Mouse (Mus musculus) kidney, postnatal 0 days (tissue): Measurements from ENCODE around the gene Gm11111. TPM values are rescaled to one million over a fixed set of nuclear protein-coding genes. Genes with fewer than 3 reads are reported as not detected.
"Not testable (repeated sequence)": the region's sequence is repeated elsewhere in the genome, so short reads cannot be mapped to it uniquely, and the experiment has no call there.

Experiments used
- ATAC-seq: fragments of 200-750 bp; cut with Nextera tagmentation; replicated peaks from 2 replicates; pipeline ENCODE4 v1.8.0; 2017; ENCODE audit warnings: low read depth, moderate number of reproducible peaks, moderate TSS enrichment, moderate library complexity; ENCODE audit not compliant: low FRiP score
- DNase-seq: peaks from one replicate; pipeline ENCODE4 v3.0.0-alpha.2; 2016; ENCODE audit warnings: low spot score
- H3K27ac ChIP-seq: fragments of 300-500 bp; sonication (generic); 2 replicates; pipeline ENCODE4 v1.5.1; 2014; ENCODE audit warnings: mild to moderate bottlenecking
- H3K27me3 ChIP-seq: fragments of 300-500 bp; sonication (generic); 2 replicates; pipeline ENCODE4 v1.6.1; 2014; ENCODE audit warnings: low read length, mixed read lengths; ENCODE audit not compliant: insufficient read depth
- H3K36me3 ChIP-seq: fragments of 300-500 bp; sonication (generic); 2 replicates; pipeline ENCODE4 v1.6.1; 2014; ENCODE audit warnings: low read length, mixed read lengths; ENCODE audit not compliant: insufficient read depth
- H3K4me1 ChIP-seq: fragments of 300-500 bp; sonication (generic); replicated peaks from 2 replicates; pipeline ENCODE4 v1.6.1; 2014; ENCODE audit warnings: antibody characterized with exemption, low read length, mixed read lengths; ENCODE audit not compliant: insufficient read depth
- H3K4me2 ChIP-seq: fragments of 300-500 bp; sonication (generic); 2 replicates; pipeline ENCODE4 v1.6.1; 2014; ENCODE audit warnings: mild to moderate bottlenecking, low read length, moderate library complexity, mixed read lengths
- H3K4me3 ChIP-seq: fragments of 300-500 bp; sonication (generic); replicated peaks from 2 replicates; pipeline ENCODE4 v1.5.1; 2014; ENCODE audit warnings: low read depth, low read length
- H3K9ac ChIP-seq: fragments of 300-500 bp; sonication (generic); 2 replicates; pipeline ENCODE4 v1.6.1; 2014; ENCODE audit warnings: low read depth, low read length
- H3K9me3 ChIP-seq: fragments of 300-500 bp; sonication (generic); replicated peaks from 2 replicates; pipeline ENCODE4 v1.6.1; 2016; ENCODE audit warnings: low read length, inconsistent platforms, mixed read lengths
- CTCF ChIP-seq: IDR thresholded peaks from 2 replicates; pipeline ENCODE4 v1.5.1; 2016; ENCODE audit warnings: antibody characterized with exemption, low read depth, mild to moderate bottlenecking, moderate library complexity
- WGBS: fragments of 180-500 bp; shearing (Covaris S2); extraction: QIAGEN DNeasy Blood & Tissue Kit; methylation state at CpG from one replicate; pipeline ENCODE4 v1.1.7; 2014; 5-methylcytosine and 5-hydroxymethylcytosine counted together
- polyA plus RNA-seq: library from polyadenylated mRNA; unstranded; fragments of >200 nt; fragmentation: Nextera tagmentation; extraction: Ambion mirVana; gene quantifications from 2 replicates; pipeline ENCODE4 v1.2.1, GENCODE M21; 2015

The Gm11111 gene
- polyA plus RNA-seq, 1 experiment from 2014 or later = not detected

DNA sequence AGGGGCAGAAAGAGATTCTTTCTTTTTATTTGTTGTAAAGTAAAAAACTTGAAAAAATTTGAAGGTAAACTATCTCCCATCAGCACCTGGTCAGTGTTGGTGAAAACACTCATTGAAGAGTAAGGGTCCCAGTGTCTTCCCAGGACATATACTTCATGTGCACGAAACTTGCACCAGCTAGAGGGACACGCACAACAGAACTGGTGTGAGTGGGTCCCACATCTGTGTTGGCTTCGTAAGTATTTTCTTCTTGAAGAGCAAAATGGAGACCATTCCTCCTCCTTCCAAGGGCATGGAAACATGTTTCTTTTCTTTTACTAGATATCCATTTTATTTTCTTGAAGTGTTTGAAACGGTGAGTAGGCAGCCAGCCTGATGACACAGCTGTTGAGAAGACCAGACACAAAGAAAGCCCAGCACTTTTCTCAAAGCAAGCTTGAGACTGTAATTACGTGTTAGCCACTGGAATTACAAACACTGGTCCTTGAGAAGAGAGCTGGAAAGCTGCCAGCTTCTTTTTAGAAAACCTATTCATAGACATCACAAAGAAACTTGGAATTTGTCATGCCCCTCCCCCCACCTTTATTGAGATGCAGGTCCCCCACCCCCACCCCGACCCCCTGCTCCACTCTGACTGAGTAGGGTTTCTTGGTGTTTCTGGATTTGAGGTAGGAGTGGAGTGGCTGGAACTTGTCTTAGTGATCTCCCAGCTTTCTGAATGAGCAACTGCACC, 14.1 kb downstream of the Gm11111 start:
- Histone ChIP-seq H3K4me1 (0 out of 2 replicates have a peak, but pooled peaks cover 4% of the 10 kb centered on the region), H3K9ac (no peak overlapping the region), H3K9me3 (no peaks in the 10 kb centered on the region), H3K4me2 (no peak overlapping the region), H3K4me3 (no peak overlapping the region), H3K27ac (no peak overlapping the region), H3K27me3 (no peaks in the 10 kb centered on the region), H3K36me3 (no peaks in the 10 kb centered on the region)
- no peak for ATAC-seq
- no peak for DNase-seq
- no peak for TF ChIP-seq CTCF
- 59% methylated on average over 6 of the region's 6 CpGs for WGBS

DNA sequence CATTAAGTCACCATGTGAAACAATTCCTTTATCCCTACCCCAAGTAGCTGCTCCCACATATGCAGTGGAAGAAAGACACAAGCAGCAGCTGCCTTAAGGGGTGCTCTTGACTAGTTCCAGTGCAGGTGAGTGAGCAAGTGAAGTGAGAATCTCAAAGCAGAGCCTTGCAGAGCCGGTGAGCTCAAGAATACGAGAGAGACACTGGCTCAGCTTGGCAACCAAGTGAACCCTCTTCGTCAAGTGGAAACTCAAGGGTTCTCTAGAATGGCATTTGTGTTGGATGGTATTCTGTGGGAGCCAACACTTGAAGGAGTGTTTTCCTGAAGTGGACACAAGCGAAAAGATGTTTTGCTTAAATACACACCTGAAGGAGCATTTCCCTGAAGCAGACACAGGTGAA, 16.0 kb downstream of the Gm11111 start:
- Histone ChIP-seq H3K9ac (no peak overlapping the region), H3K4me3 (no peak overlapping the region), H3K4me1 (no peaks in the 10 kb centered on the region), H3K4me2 (no peak overlapping the region), H3K9me3 (no peaks in the 10 kb centered on the region), H3K36me3 (no peaks in the 10 kb centered on the region), H3K27ac (no peak overlapping the region), H3K27me3 (no peaks in the 10 kb centered on the region)
- 92% methylated on average over 4 of the region's 4 CpGs for WGBS
- ATAC-seq = no peak
- no peak for DNase-seq
- TF ChIP-seq CTCF = no peak

- H3K27ac ChIP-seq = no peak overlapping the region
- no peak overlapping the region for H3K4me3 ChIP-seq
- H3K9ac ChIP-seq = no peak overlapping the region
- TF ChIP-seq CTCF = no peak
- 34% methylated on average over 3 of the region's 3 CpGs for WGBS
- ATAC-seq (no peak), DNase-seq (peak; percentile 21)
- no peaks in the 10 kb centered on the region for H3K36me3 ChIP-seq
- H3K9me3 ChIP-seq = no peaks in the 10 kb centered on the region
- H3K4me2 ChIP-seq = no peak overlapping the region
- H3K4me1 ChIP-seq = no peaks in the 10 kb centered on the region
- H3K27me3 ChIP-seq = no peaks in the 10 kb centered on the region
Observed at GRCm38 (mm10) chr5:98569029-98569513, 16.6 kb downstream of the Gm11111 start.

DNA sequence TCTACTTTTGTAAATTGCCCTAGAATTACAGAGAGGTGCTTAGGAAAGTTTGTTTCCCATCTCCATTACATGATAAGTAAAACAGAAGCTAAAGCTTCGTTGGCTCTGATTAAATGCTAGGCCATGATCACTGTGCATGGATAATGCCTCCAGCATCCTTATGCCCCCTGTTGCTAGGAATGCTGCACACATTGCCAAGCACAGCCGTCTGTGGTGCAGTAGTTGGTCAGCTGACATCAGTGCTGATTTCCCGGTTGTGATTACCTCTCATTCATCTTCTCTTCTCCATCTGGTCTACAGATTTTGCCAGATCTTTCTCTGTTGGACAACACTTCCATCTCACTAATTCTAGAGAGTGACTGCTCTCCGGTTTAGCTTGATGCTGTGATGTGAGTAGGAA, 19.9 kb downstream of the Gm11111 start:
- Histone ChIP-seq H3K4me1 (no peaks in the 10 kb centered on the region), H3K4me3 (no peak overlapping the region), H3K9ac (no peak overlapping the region), H3K9me3 (no peaks in the 10 kb centered on the region), H3K27ac (no peak overlapping the region), H3K36me3 (no peaks in the 10 kb centered on the region), H3K4me2 (no peak overlapping the region), H3K27me3 (no peaks in the 10 kb centered on the region)
- no peak for DNase-seq
- ATAC-seq = no peak
- WGBS = 65% methylated on average over 4 of the region's 4 CpGs
- peak; percentile 24; the same call in 1 of the 2 replicates for TF ChIP-seq CTCF

DNA sequence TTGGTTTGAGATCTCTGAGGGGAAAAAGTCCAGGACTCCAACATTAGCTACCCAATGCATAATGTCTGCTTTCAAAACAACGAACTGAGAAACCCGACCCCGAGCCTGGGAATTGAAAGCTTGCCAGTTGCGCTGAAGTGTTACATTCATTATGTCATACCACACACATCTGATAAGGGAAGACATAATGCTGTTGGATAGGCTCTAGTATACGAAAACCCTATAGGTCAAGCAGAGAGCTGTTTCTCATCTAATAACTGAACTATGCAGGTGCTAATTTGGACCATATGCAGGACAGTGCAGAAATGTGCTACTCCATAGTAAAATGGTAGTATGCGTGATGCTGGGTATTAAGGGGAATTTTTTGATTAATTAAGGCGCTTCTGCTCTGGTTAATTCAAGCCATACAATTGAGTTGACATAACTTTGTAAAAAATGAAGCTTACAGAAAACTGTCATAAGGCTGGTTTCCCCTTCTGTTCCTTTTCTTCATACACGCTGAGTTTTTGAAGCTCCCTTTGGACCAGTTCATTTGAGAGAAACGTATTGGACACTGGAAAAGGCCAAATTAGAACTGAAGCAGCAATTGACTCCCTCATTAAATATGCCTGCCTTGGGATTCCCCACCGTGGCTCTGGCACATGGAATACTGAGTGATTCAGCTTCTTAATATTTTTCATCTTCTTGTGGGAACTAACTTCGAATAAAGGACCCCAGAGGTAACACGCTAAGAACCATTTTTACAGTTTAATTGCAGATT, 22.4 kb downstream of the Gm11111 start:
- no peak for TF ChIP-seq CTCF
- Histone ChIP-seq H3K4me2 (no peak overlapping the region), H3K9me3 (no peaks in the 10 kb centered on the region), H3K4me1 (no peaks in the 10 kb centered on the region), H3K36me3 (no peaks in the 10 kb centered on the region), H3K4me3 (no peak overlapping the region), H3K9ac (no peak overlapping the region), H3K27ac (no peak overlapping the region), H3K27me3 (no peaks in the 10 kb centered on the region)
- WGBS = 58% methylated on average over 12 of the region's 12 CpGs
- ATAC-seq (no peak), DNase-seq (peak; percentile 30)

DNA sequence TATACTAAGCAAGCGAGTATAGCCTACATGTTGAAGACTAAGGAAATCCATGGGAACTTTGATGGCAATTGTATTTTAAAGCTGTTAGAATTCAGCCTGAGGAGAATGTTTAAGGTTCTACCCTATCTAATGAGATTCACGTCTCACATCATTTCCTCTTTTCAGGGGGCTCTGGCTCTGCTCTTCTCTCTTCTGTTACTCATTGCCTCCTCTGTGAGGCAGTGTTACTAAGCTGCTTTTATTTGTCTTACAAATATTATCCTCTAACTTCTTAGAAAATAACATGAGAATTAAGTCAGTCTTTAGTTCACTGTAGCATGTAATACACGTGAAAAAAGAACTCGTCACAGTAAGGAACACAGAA, 23.0 kb downstream of the Gm11111 start:
- no peak overlapping the region for H3K4me3 ChIP-seq
- H3K36me3 ChIP-seq = no peaks in the 10 kb centered on the region
- TF ChIP-seq CTCF = no peak
- no peak overlapping the region for H3K9ac ChIP-seq
- 81% methylated on average over 4 of the region's 4 CpGs for WGBS
- no peak overlapping the region for H3K27ac ChIP-seq
- H3K4me1 ChIP-seq = no peaks in the 10 kb centered on the region
- H3K27me3 ChIP-seq = no peaks in the 10 kb centered on the region
- no peak overlapping the region for H3K4me2 ChIP-seq
- ATAC-seq (no peak), DNase-seq (no peak)
- no peaks in the 10 kb centered on the region for H3K9me3 ChIP-seq

DNA sequence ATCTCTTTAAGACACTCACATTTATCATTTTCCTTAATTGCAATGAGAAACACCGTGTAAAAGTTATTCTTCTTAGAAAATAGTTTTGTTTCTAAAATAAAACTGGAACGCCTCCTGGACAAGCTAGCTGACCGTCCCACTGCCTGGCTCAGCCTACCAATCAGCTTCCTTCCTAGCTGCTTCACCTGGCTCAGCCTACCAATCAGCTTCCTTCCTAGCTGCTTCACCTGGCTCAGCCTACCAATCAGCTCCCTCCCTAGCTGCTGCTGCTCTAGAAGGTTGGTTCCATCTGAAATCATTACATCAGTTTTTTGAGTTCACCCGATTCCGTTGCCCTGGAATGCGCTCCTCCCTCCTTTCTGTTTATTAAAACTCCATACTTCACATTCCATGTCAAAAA, 24.0 kb downstream of the Gm11111 start:
- not testable (repeated sequence) for DNase-seq, H3K4me3 ChIP-seq

More for the DNA sequence above, 24.0 kb downstream of the Gm11111 start:
- not testable (repeated sequence) for H3K4me2 ChIP-seq, H3K27me3 ChIP-seq, H3K9me3 ChIP-seq, H3K27ac ChIP-seq, ATAC-seq, H3K9ac ChIP-seq, H3K4me1 ChIP-seq, H3K36me3 ChIP-seq
- 78% methylated on average over 6 of the region's 6 CpGs for WGBS
